Mouse (Mus musculus) midbrain, postnatal 0 days (tissue): ENCODE measurements at regions not wholly inside any gene's neighbourhood (a gene's known extent, or its start where the extent isn't known, plus 50 kb on each side); places are given as distances from the start of the nearest gene placed in this dataset.

Experiments used
- ATAC-seq: fragments of 200-750 bp; cut with Nextera tagmentation; 2 replicates; pipeline ENCODE4 v1.8.0; 2017; ENCODE audit warnings: moderate number of reproducible peaks, mild to moderate bottlenecking, moderate TSS enrichment, moderate library complexity; ENCODE audit not compliant: low FRiP score
- DNase-seq: peaks from one replicate; pipeline ENCODE4 v3.0.0-alpha.2; 2015; ENCODE audit warnings: low spot score
- H3K27ac ChIP-seq: fragments of 300-500 bp; sonication (generic); 2 replicates; pipeline ENCODE4 v1.5.1; 2014; ENCODE audit warnings: low read depth, mild to moderate bottlenecking, low read length, mixed read lengths
- H3K27me3 ChIP-seq: fragments of 300-500 bp; sonication (generic); 2 replicates; pipeline ENCODE4 v1.6.1; 2014; ENCODE audit warnings: low read length, control low read depth, mixed read lengths; ENCODE audit not compliant: insufficient read depth
- H3K36me3 ChIP-seq: fragments of 300-500 bp; sonication (generic); 2 replicates; pipeline ENCODE4 v1.6.1; 2014; ENCODE audit warnings: low read length, control low read depth, mixed read lengths; ENCODE audit not compliant: insufficient read depth
- H3K4me1 ChIP-seq: fragments of 300-500 bp; sonication (generic); 2 replicates; pipeline ENCODE4 v1.6.1; 2014; ENCODE audit warnings: mild to moderate bottlenecking, control low read depth, antibody characterized with exemption, low read length, mixed read lengths; ENCODE audit not compliant: insufficient read depth
- H3K4me2 ChIP-seq: fragments of 300-500 bp; sonication (generic); 2 replicates; pipeline ENCODE4 v1.6.1; 2014; ENCODE audit warnings: low read depth, mild to moderate bottlenecking, low read length, mixed read lengths; ENCODE audit not compliant: poor library complexity, severe bottlenecking
- H3K4me3 ChIP-seq: fragments of 300-500 bp; sonication (generic); 2 replicates; pipeline ENCODE4 v1.5.1; 2014; ENCODE audit warnings: low read depth, mild to moderate bottlenecking, low read length, moderate library complexity
- H3K9ac ChIP-seq: fragments of 300-500 bp; sonication (generic); replicated peaks from 2 replicates; pipeline ENCODE4 v1.6.1; 2014; ENCODE audit warnings: mild to moderate bottlenecking, low read length, moderate library complexity, mixed read lengths; ENCODE audit not compliant: poor library complexity, severe bottlenecking
- H3K9me3 ChIP-seq: fragments of 300-500 bp; sonication (generic); 2 replicates; pipeline ENCODE4 v1.6.1; 2016; ENCODE audit warnings: low read length, control low read depth
- CTCF ChIP-seq: IDR thresholded peaks from 2 replicates; pipeline ENCODE4 v1.5.1; 2016; ENCODE audit warnings: antibody characterized with exemption, mild to moderate bottlenecking
- WGBS: fragments of 180-500 bp; shearing (Covaris S2); extraction: QIAGEN DNeasy Blood & Tissue Kit; methylation state at CpG from one replicate; pipeline ENCODE4 v1.1.7; 2014; 5-methylcytosine and 5-hydroxymethylcytosine counted together

- H3K4me3 ChIP-seq: no peak overlapping the region
- H3K4me2 ChIP-seq: no peak overlapping the region
- no peak overlapping the region for H3K9ac ChIP-seq
- WGBS: 87% methylated on average over 7 of the region's 7 CpGs
- no peak; the same call in 1 of the 2 replicates for TF ChIP-seq CTCF
- no peaks in the 10 kb centered on the region for H3K36me3 ChIP-seq
- H3K4me1 ChIP-seq: no peaks in the 10 kb centered on the region
- ATAC-seq (no peak), DNase-seq (no peak)
- H3K27me3 ChIP-seq: no peaks in the 10 kb centered on the region
- no peak overlapping the region for H3K27ac ChIP-seq
- H3K9me3 ChIP-seq: no peaks in the 10 kb centered on the region
Measured at GRCm38 (mm10) chr8:115626396-115627136, 81.0 kb downstream of the Maf start.

DNA sequence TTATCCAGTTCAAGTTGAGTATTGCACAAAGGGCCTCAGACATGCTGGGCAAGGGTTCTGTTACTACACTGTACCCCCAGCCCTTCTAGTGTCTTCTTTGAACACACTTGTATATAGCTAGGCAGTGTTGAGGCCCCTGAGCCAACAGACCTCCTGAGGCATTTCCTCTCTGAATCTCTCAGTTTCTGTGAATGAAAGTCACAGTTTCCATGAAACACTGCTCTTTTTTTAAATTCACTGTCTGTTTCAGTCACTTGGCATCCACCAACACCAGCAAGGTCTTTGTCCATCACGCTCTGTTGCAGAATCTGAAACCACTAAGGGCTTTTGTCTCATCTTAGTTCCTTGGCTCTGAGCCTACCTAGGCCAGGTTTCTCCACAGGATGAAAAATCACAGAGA, 82.5 kb downstream of the Maf start:
- H3K27me3 ChIP-seq: no peaks in the 10 kb centered on the region
- WGBS: 95% methylated on average over 1 of the region's 1 CpGs
- no peak overlapping the region for H3K9ac ChIP-seq
- no peak for DNase-seq
- H3K4me1 ChIP-seq: no peaks in the 10 kb centered on the region
- H3K36me3 ChIP-seq: no peaks in the 10 kb centered on the region
- H3K27ac ChIP-seq: no peak overlapping the region
- H3K4me3 ChIP-seq: no peak overlapping the region
- no peak overlapping the region for H3K4me2 ChIP-seq
- ATAC-seq: no peak
- H3K9me3 ChIP-seq: no peaks in the 10 kb centered on the region
- no peak for TF ChIP-seq CTCF

DNA sequence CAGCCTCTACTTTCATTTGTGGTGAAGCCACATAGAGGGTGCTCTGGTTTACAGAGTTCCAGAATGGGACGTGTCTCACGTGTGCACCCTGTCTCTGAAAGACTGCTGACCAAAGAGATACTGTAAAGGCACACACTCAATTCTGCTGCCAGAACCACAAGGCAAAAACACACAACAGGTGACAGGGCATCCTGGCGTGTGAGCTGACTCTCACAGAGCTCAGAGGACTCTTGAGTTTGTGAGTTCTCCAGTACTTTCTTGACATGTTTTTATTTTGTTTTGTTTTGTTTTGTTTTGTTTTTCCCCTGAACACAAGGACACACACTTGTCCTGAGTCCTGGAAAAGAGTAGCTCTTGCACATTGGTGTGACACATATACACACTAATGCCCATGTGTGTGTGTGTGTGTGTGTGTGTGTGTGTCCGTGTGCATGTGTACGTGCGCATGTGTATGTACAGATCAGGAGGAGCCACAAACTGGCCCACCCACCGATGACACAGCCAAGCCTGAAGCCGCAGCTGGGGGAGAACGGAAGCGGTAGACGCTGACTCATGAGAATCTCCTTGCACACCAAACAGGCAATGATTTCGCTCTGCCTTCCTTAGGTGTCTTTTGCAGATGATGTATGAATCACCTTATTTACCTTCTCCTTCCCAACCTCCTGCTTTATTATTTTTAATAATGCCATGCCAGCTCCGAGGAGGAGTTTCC, 89.4 kb downstream of the Maf start:
- no peak overlapping the region for H3K27ac ChIP-seq
- H3K27me3 ChIP-seq: no peaks in the 10 kb centered on the region
- ATAC-seq (no peak), DNase-seq (peak; percentile 21)
- no peaks in the 10 kb centered on the region for H3K4me1 ChIP-seq
- H3K4me2 ChIP-seq: no peak overlapping the region
- 83% methylated on average over 13 of the region's 13 CpGs for WGBS
- H3K9me3 ChIP-seq: no peaks in the 10 kb centered on the region
- no peaks in the 10 kb centered on the region for H3K36me3 ChIP-seq
- TF ChIP-seq CTCF: no peak
- H3K4me3 ChIP-seq: no peak overlapping the region
- H3K9ac ChIP-seq: no peak overlapping the region

- Histone ChIP-seq H3K36me3 (no peaks in the 10 kb centered on the region), H3K9ac (no peak overlapping the region), H3K9me3 (no peaks in the 10 kb centered on the region), H3K4me1 (no peaks in the 10 kb centered on the region), H3K27ac (no peak overlapping the region), H3K4me2 (no peak overlapping the region), H3K27me3 (no peaks in the 10 kb centered on the region), H3K4me3 (no peak overlapping the region)
- no peak for TF ChIP-seq CTCF
- DNase-seq (peak; percentile 44), ATAC-seq (no peak)
- WGBS: 84% methylated on average over 9 of the region's 9 CpGs
Measured at GRCm38 (mm10) chr8:115616871-115617605, 90.6 kb downstream of the Maf start.

- ATAC-seq (no peak), DNase-seq (no peak)
- Histone ChIP-seq H3K27me3 (no peaks in the 10 kb centered on the region), H3K9me3 (no peaks in the 10 kb centered on the region), H3K4me1 (no peaks in the 10 kb centered on the region), H3K4me3 (no peak overlapping the region), H3K27ac (no peak overlapping the region), H3K4me2 (no peak overlapping the region), H3K36me3 (no peaks in the 10 kb centered on the region), H3K9ac (no peak overlapping the region)
- 76% methylated on average over 5 of the region's 5 CpGs for WGBS
- TF ChIP-seq CTCF: no peak
Measured at GRCm38 (mm10) chr8:115613946-115614584, 93.5 kb downstream of the Maf start.
